Mouse (Mus musculus): ENCODE results near the gene Immp2l.
"Not testable (repeated sequence)": the region's sequence is repeated elsewhere in the genome, so short reads cannot be mapped to it uniquely, and the experiment has no call there.

- not testable (repeated sequence) for TF ChIP-seq CTCF (IDR thresholded peaks at IDR 0.05; ENCODE audit: extremely low read depth, insufficient read length, insufficient replicate concordance, low read depth, low read length); POLR2A (IDR thresholded peaks at IDR 0.05; ENCODE audit: low read depth, low read length)
These were observed 769.8 kb downstream of the Immp2l start for GRCm38 (mm10) chr12:41793681-41794080.

All from small intestine, adult 2 months (tissue).